Mouse (Mus musculus): ENCODE data around the gene Sarm1.
A peak's percentile ranks its signal among the peaks of the same experiment; 100 is the strongest.

Sarm1 gene

DNA sequence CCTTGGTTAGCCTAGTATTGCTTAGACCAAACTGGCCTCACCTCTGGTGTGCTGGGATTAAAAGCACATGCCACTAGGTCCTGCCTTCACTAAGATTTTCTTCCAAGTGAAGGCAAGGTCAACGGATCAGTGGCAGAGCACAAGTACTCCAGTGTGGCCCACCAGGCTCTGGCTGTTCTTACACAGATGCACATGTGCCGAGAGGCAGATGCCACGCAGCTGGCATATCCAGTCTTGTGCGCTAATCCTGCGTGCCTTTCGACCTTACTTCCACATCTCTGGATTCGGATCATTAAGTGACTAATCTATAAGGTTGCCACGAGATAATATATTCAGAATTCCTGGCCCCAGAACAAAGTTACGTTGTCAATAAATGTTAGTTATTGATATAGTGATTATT is 32.4 kb downstream of the Sarm1 start:
- no peak for DNase-seq (ENCODE audit: extremely low read depth, insufficient read length, low spot score)

DNA sequence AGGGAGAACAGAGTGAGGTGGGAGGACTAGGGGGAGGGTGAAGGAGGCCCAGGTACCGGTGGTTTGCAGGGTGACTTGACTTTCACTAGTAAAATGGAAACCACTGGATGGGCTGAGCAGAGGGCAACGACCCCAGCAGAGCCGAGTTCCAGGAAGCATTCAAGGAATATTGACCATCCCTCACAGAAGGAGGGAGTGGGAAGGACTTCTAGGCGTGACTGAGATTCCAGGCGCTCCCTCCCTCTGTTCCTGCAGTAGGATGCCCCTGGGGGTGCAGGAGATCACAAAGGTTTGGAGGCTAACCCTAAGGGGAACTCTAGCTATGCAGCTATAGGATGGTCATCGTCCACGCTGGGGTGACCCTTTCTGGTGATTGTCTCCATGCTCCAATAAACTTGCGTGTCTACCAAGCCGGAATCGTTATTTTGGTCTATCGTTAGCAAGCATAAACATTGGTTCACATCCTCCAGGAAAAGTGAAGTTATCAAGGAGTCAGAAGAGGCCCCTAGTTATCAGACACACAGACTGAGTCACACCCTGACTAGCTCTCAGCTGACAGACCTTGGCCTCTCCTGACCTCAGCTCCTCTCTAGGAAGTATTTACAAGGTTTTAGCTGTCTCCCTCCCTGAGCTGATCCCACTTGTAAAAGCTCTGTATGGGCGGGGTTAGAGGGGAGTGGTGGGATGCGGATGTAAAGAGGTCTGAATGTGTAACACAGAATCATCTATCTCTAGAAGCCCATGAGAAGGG is 34.1 kb downstream of the Sarm1 start:
- DNase-seq (ENCODE audit: extremely low read depth, insufficient read length, low spot score) = no peak

DNA sequence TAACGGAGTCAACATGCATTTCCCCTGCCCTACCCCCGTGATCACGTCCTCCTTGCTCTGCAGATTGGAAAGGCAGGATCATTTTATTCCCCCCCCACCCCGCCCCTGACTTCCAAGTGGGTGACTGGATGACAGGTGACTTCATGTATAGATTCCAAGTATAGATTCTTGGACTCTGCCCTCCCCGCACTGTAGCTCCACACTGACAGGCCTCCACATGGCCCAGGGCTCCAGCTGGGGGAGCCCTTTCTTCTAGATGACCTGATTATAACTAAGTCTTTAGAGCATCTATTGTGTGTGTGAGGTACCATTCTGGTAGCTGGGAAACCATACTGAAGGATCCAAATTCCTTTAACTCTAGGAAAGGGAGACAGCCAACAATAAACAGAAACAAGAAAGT is 34.9 kb downstream of the Sarm1 start:
- no peak for DNase-seq (ENCODE audit: extremely low read depth, insufficient read length, low spot score)

DNA sequence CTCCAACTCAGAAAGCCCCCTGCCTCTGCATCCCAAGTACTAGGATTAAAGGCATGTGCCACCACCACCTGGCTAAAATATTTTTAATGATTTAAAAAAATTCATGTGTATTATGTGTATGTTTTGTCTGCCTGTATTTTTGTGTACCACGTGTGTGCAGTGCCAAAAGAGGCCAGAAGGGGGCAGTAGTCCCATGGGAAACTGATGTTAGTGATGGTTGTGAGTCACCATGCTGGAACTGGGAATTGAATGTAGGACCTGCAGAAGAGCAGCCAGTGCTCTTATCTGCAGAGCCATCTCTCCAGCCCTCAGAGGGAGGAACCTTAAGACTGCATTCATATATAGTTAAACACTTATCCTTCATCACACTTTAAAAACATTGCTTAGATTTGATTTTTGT is 35.7 kb downstream of the Sarm1 start:
- no peak for DNase-seq (ENCODE audit: extremely low read depth, insufficient read length, low spot score)

DNA sequence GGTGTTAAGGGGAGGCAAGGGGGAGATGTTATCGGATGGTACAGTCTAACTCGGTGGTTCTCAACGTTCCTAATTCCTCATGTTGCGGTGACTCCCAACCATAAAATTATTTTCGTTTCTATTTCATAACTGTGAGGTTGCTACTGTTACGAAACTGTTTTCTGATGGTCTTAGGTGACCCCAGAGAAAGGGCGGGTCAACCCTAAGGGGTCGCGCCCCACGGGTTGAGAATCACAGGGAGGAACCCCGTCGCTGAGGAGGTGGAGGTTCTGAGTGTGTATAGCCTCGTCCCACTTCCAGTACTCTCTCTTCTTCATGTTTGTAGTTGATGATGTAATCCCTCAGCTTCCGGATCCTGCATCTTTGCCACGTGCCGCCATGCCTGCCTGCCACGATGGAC is 38.8 kb downstream of the Sarm1 start:
- no peak for DNase-seq (ENCODE audit: extremely low read depth, insufficient read length, low spot score)

DNA sequence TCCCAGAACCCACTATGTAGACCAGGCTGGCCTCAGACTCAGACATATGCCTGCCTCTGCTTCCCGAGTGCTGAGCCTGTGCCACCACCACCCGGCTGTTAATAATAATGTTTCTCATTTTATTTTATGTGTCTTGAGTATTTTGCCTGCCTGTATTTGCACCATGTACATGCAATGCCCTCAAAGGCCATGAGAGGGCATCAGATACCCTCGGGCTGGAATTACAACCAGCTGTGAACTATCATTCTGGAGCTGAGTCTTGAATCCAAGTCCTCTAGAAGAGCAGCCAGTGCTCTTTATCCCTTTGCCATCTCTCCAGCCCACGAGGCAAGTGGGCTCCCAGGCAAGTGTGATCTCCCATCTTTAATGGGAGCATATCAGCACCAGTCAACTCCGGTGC is 42.2 kb downstream of the Sarm1 start:
- DNase-seq (ENCODE audit: extremely low read depth, insufficient read length, low spot score) = peak; percentile 30

DNA sequence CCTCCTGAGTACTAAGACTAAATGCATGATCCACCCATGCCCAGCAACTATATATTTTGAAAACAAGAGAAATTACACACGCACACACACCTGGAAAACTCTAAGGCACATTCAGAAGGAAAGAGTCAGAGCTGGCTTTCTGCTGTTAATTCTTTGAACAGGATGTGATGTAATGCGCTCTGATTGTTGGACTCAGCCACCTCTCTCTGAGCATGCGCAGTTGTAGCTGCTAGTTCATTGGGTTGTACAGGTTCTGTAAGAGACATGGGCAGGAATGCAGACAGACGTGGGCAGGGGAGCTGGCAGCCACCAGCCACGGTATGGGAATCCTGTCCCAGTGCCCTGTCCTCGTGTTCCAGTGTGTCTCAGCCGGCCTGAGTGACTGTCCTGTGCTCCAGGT is 43.3 kb downstream of the Sarm1 start:
- DNase-seq (ENCODE audit: extremely low read depth, insufficient read length, low spot score) = no peak

DNA sequence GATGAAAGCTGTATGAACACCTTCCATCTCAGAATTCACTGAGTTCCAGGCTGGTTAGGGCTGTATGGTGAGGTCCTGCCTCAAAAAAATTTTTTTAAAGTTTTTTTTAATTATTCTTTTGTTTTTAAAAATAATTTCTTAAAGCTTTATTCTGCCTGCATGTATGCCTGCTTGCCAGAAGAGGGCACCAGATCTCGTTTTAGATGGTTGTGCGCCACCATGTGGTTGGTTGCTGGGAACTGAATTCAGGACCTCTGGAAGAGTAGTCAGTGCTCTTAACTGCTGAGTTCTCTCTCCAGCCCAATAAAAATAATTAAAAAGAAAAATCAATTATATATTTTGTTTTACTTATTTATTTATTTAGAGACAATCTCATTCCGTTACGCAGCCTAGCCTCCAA is 43.9 kb downstream of the Sarm1 start:
- DNase-seq (ENCODE audit: extremely low read depth, insufficient read length, low spot score) = peak; percentile 36

DNA sequence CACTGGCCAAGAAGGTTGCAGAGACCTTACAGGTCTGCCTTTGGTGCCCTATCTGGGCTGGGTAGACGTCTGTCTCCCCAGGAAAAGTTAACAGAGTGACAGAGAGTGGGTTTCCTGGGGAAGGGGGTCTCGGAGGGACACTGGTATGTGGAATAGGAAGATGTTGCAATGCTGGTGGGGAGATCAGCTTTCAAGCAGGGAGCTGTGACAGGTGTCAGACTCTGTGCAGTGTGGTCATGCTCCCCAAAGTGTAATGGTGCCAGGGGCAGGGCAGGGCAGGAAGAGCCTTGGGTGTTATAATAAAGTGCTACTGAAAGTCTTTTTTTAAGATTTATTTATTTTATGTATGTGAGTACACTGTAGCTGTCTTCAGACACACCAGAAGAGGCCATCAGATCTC is 47.2 kb downstream of the Sarm1 start:
- no peak for DNase-seq (ENCODE audit: extremely low read depth, insufficient read length, low spot score)

DNA sequence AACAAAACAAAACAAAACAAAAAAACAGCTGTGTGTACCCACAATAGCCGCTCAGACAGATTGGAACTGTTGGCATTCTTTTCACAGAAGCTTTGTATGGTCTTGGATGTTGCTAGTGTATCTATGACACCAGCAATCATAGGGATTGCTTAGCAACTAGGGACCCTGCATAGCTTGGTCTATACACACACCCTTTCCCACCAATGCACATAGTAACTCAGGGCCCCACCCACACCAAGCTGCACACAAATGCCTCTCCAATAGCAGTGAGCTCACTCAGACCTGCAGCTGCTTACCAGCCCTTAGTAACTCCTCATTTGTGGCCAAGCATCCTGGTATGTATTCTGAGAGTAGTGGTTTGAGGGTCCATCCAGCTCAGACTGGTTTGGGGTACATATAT is 49.3 kb downstream of the Sarm1 start:
- no peak for DNase-seq (ENCODE audit: extremely low read depth, insufficient read length, low spot score)

DNA sequence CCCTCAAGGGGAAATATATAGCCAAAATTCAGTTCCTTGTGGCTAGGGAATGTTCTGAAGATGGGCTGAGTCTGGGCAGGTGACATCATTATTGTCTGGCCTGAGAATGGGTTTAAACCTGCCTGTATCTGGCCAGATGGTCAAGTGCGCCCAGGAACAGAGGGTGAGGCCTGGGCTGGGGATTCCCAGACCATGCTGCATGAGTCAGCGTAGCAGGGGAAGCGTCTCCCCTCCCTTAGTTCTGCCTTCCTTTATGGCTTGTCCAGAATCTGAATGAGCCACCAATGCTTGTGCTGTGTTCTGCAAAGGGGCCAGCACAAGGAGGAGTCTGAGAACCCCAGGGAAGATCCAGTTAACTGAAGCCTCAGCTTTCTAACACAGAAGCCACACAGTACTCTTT is 50.4 kb downstream of the Sarm1 start:
- peak; percentile 49 for DNase-seq (ENCODE audit: extremely low read depth, insufficient read length, low spot score)

DNA sequence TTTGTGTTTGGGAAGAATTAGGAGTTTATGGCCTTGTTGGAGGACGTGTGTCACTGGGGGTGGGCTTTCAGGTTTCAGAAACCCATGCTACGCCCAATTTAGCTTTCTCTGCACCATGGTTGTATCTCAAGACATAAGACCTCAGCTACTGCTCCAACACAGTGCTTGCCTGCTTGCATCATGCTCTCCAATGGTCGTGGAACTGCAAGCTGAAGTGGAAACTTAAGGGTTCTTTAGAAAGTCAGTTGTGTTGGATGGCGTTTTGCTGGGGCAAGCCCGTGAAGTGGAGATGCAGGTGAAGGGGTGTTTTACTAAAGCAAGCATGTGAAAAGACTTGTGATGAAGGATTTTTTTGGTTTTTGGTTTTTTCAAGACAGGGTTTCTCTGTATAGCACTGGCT is 54.4 kb downstream of the Sarm1 start:
- DNase-seq (ENCODE audit: extremely low read depth, insufficient read length, low spot score) = no peak

DNA sequence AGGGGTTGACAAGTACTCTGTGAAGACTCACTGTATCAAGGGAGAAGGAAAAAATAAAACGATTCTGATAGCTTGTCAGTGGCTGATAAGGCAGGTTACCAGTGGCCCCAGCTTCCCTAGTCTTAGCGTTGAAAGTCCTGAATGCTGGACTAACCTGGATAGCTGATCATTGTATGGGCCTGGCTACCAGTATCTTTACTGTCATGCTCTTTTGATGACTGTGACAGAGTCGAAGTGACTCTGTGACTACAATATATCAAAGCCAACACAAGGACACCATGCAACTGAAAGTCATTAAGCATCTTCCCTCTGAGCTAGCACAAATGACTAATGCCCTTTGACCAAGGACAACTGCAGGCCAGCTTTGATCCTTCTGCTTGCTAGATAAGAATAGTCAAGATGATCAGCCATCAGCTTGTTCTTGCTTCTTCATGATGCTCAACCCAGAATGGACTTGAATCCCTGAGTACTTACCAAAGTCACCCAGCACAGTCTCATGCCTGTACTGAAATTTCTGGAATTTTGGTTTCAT is 59.1 kb downstream of the Sarm1 start:
- no peak for DNase-seq (ENCODE audit: extremely low read depth, insufficient read length, low spot score)

DNA sequence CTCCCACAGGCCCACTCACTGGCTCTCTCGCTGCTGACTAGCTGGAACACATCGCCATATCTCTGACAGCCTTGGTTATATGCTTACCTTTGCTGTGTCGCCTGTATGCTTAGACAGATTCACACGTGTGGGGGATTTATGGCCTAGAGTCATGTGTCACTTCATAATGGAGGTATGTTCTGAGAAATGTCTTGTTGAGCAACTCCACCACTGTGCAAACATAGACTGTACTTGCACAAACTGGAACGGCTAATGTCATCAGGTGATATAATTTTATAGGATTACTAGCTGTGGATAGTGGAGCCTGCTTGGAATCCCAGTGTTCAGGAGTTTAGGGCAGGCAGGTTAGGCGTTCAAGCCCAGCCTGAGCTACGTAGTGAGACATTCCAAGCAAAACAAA is 60.4 kb downstream of the Sarm1 start:
- no peak for DNase-seq (ENCODE audit: extremely low read depth, insufficient read length, low spot score)

DNA sequence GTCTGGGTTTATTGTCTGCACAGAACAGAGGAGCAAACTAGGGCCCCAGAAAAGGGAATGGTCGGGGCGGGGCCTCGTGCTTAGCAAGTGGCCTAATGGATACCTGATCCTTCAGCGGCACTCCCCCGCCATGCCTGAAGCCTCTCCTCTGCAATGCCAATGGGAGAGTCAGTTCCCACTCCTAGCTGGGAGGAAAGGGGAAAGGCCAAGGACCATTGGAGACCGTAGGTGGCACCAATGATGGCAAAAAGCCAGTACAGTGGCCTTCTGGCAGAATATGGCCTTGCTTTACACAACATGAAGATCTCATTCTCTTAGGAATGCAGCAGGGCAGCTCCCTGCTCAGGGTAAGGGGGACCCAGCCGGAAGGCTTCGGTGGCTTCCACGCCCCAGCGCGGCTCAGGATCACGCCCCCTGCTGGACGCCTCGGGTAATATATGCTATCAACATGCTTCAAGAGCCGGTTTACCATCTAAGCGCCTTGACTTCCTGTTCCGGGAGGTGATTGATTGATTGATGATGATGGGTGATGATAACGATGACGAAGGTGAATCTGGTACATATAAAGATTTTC is 61.7 kb downstream of the Sarm1 start:
- DNase-seq (ENCODE audit: extremely low read depth, insufficient read length, low spot score) = peak; percentile 26

DNA sequence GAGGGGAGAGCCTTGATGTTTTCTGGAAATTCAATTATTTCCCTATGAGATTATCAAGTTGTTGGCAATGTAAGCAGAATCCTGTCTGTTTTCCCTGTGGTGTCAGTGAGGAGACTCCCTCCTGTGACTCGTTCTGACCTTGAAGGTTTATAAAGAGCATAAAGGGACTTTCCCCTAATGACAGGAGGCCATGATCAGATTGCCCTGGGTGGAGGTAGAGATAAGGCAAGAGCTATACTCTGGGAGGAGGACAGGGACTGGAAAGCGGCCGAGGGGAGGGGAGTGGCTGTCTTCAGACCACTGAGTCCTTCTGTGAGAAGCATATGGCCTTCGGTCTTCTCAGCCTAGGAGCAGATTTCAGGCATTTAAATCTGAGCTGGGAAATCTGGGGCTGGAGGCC is 63.5 kb downstream of the Sarm1 start:
- no peak for DNase-seq (ENCODE audit: extremely low read depth, insufficient read length, low spot score)

DNA sequence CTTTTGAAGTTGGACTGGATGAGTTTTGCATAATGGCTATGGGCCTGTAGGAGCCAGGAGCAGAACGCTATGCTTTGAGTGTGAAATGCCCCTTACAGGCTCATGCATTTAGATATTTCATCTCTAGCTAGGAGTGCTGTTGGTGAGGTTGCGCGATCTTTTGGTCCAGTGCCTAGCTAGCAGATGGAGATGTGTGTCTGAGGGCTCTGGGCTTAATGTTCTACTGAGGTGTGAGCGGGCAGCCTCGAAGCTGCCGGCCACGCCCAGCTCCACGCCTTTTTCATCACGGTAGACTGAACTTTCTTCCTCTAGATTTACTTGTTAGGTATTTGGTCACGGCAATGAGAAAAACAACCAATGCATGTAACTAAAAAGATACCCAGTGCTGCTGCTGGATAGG is 66.4 kb downstream of the Sarm1 start:
- DNase-seq (ENCODE audit: extremely low read depth, insufficient read length, low spot score) = no peak

DNA sequence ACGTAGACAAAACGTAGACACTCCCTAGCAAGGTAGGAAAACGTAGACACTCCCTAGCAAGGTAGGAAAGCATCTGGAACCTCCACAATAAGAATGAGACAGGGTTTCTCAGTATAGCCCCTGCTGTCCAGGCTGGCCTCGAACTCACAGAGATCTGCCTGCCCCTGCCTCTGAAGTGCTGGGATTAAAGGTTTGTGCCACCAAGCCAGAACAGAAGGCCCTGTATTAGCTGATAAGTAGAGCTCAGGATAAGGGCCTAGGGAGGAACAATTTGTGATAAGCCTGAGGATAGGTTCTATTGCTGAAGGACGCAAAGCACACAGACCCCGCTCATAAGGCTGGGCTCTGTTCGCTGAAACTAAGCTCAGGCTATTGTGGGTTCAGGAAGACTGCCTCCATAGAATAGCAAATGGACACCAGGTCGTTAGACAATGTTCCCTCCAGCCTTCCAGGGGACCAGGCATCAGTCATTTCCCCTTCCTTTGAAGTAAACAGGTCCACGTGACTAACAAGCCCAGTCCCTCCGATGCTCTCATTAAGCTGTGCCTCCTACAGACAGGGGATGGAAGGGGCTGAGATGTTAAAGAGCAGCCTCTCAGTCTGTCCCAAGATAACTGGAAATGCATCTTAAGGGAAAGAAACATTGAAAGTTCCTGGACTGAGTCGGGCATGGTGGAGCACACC is 67.2 kb downstream of the Sarm1 start:
- no peak for DNase-seq (ENCODE audit: extremely low read depth, insufficient read length, low spot score)

DNA sequence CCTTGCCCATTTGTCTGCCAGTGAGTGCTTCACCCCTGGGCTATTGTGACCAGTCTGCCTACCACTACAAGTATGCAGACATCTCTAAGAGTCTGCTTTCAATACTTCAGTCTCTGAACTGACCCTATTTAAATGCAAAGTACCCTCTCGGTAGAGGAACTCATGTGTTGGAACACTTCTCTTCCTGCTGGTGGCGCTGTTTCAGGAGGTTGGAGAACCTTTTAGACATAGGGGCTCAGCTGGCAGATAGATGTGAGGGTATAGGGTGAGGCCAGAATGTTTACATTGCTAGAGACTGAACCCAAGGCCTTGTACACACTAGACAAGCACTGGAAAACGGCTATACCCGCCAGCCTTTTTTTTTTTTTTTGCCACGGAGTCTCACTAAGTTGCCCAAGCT is 69.2 kb downstream of the Sarm1 start:
- DNase-seq (ENCODE audit: extremely low read depth, insufficient read length, low spot score) = no peak

DNA sequence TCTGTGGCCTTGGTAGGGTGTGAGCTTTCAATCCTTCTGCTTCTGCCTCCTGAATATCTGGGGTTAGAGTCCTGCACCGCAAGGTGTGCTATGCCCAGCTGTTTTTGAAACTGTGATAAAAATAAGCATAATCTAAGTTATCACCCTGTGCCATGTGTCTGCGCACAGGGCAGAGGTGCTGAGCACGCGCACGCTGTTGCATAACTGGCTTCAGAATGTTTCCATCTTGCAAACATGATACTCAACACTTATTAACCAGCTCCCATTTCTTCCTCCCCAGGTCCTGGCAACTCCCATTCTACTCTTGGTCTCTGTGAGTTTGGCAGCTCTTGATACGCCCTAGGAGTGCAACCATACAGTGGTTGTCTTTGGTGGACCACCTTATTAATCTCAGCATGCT is 69.9 kb downstream of the Sarm1 start:
- DNase-seq (ENCODE audit: extremely low read depth, insufficient read length, low spot score) = no peak

DNA sequence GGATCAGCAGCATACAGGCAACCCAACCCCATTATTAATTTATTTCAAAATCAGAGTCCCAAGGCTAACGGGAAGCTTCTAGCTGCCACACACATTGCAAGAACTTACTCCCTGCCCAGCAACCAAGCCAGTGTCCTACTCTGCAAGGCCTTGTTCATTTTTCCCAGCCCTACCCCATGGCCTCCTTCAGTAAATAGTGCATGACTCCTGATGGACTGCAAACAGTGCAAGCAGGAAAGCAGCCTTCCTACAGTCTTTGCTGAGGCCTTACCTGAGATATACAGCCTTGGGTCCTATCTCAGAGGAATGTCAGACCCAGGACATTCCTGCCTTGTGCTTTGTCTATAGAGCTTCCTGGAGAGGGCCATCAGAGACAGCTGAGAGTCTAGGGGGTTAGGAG is 72.0 kb downstream of the Sarm1 start:
- DNase-seq (ENCODE audit: extremely low read depth, insufficient read length, low spot score) = no peak

DNA sequence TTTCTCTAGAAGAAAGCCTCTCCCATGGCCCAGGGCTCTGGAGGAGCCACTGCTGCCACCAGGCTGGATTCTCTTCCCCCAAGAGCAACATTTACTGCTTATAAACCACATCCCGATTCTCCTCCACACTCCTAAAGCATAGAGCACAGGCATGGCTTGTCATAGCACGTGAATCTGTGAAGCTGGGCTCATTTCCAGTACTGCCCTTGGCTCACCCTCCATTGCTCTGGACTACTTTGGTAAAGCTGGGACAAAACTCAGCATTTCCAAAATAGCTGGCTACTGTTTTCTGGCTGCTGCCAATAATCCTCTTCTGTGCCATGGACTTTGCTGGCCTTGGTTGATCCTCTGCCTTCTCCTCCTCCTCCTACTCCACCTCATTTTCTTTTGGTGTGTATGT is 73.2 kb downstream of the Sarm1 start:
- no peak for DNase-seq (ENCODE audit: extremely low read depth, insufficient read length, low spot score)

Measured in 3134 (cell line).